Mouse (Mus musculus): ENCODE measurements around the gene Prph. TPM values are rescaled to one million over a fixed set of nuclear protein-coding genes. Genes with fewer than 3 reads are reported as not detected.

Prph gene
- total RNA-seq, 2 experiments from 2014 or later: 1.7 to 6.2 TPM

DNA sequence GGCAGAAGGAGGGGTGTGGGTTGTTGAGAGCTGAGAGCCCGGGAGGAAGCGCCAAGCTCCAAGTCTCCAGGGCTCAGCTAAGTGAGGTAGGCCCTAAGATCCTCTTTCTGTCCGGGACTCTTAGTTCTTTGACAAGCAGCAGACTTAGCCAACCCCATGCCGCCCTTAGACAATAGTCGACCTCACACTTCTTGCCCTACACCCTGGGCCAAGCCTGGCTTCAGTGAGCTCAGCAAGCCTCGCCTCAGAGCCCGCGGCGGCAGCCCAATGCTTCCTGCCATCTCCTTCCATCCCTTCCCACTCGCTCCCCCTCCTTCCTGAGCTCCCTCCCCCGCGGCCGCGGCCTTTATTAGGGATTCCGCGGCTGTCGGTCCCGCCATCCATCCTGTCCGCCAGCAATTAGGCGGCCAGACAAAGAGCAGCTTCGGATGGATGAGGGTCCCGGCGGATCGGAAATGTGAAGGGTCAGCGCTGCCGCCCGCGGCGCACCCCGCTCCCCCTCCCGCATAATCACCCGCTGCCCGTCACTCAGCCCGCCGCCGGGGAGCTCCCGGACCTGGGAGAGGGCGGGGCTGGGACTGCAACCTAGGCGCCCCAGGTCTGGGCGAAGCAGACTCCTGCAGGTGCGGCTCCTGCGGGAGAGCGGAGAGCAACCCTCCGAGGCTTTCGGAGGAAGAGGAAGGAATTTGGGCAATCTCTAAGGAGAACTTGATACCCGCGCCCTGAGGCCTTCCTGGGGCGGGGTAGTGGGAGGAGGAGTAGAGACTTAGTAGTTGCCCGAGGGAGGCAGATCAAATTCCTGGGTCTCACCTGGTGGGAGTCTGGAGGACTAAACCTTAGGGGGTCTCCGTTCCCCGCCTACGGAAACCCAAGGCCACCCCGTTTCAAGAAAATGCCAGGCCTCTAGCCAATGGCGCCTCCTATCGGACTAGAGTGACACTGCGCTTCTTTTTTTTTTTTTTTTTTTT, 38.6 kb downstream of the Prph start:
- peak; percentile 36 to 43 for DNase-seq (ENCODE audit: low spot score in 2 of 2)

GRCm38 (mm10) chr15:99094631-99095270, 39.8 kb downstream of the Prph start:
- intact Hi-C loops (cut with DNase I): loop anchor here (5.0 kb wide), 1 partner anchor 42 kb away; no protein-coding TSS in a partner anchor

More for the DNA sequence above, 38.6 kb downstream of the Prph start:
- intact Hi-C loops (cut with DNase I): no loop called here

DNA sequence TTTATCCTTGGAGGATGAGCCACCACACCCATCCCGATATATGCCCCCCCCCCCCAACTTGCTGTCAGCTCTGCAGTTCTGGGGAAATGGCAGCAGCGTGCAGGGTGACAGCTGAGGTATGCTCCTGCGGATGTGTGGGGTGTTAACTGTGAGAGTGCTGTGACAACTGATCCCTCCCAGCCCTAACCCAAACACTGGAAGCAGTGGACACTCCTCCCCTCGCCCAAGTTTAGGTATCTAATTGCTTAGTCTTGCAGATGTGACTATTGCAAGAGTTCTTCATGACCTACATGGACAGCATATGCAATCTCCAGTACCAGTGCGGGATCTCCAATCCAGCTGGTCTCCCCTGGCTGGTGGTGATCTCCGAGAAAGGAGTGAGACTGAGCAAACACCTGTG, 40.4 kb downstream of the Prph start:
- DNase-seq (ENCODE audit: low spot score in 2 of 2): no peak
- intact Hi-C loops (cut with DNase I): loop anchor here (5.0 kb wide), 1 partner anchor 43 kb away; no protein-coding TSS in a partner anchor

More at GRCm38 (mm10) chr15:99094631-99095270, 39.8 kb downstream of the Prph start:
- DNase-seq (ENCODE audit: low spot score in 2 of 2): peak in 1 of 2 experiments; percentile 21

DNA sequence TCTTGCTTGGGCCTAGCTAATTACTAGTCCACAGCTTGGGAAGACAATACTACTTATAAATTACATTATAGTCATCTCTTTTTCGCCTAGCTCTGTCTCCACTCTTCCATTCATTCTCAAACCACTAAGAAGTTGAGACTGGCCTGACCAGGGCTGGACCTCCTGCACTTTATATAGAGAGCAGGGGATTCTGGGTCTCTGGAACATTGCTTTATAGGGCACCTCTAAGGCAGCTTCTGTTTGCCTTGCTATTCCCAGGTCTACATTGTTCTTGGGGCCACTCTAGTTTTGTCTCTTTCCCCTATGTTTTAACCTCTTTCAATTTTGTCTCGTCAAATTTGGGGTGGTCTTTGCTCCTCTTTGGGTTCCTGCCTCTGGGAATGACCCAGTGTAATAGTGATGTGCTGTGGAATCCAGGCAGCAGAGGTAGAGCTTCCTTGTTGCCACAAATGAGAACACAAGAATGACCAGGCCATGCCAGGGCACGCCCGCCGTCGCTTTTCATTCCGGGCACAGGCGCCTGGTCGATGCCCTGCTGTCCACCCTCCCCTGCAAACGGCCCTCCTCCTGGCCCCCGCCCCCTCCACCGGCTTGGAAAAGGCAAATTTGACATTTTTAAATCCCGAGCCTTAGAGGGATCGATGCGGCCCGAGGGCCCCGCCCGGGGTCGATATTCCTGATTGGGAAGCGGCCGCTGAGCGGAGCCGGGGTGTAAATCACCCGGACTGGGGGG, 41.3 kb downstream of the Prph start:
- intact Hi-C loops (cut with DNase I): loop anchor here (5.0 kb wide), 1 partner anchor 44 kb away; no protein-coding TSS in a partner anchor
- DNase-seq (ENCODE audit: low spot score in 2 of 2): no peak

- intact Hi-C loops (cut with DNase I): loop anchor here (5.0 kb wide), 1 partner anchor 45 kb away; no protein-coding TSS in a partner anchor
- no peak for DNase-seq (ENCODE audit: low spot score in 2 of 2)
Measured at GRCm38 (mm10) chr15:99096831-99097500, 42.0 kb downstream of the Prph start.

DNA sequence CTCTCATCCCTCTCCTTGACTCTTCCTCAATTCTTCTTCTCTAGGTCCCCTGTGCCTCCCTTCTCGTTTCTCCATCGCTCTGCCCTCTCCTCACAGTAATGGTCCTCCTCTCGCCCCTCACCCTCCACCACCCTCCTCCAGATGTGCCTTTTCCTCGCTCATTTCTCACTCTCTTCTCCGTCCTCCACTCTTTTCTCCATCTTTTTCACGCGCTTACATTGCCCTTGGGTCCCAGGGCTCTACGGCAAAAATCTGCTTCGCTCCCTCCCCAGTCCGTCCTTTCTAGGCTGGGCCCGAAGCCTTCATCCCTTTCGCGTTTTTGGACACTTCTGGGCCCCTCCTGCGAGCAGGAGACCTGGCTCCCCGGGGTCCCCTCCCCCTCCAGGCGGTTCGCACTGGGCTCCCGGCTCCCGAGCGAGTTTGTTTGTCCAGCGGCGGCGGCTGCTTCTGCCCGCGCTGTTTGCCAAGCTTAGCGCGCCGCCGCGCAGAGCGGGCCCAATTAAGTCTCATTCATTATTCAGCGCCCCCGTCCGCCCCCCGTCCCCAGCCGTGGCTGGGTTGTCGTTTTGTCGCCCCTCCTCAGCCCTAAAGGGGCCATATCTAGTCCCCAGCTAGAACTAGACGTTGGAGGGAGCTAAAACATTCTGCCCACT, 43.0 kb downstream of the Prph start:
- intact Hi-C loops (cut with DNase I): loop anchor here (5.0 kb wide), 1 partner anchor 46 kb away; no protein-coding TSS in a partner anchor
- DNase-seq (ENCODE audit: low spot score in 2 of 2): no peak

GRCm38 (mm10) chr15:99098493-99098861, 43.5 kb downstream of the Prph start:
- DNase-seq (ENCODE audit: low spot score in 2 of 2): no peak
- intact Hi-C loops (cut with DNase I): loop anchor here (5.0 kb wide), 1 partner anchor 46 kb away; no protein-coding TSS in a partner anchor

- intact Hi-C loops (cut with DNase I): loop anchor here (5.0 kb wide), 1 partner anchor 47 kb away; no protein-coding TSS in a partner anchor
- DNase-seq (ENCODE audit: low spot score in 2 of 2): peak in 1 of 2 experiments; percentile 42
Measured at GRCm38 (mm10) chr15:99099139-99099556, 44.2 kb downstream of the Prph start.

DNA sequence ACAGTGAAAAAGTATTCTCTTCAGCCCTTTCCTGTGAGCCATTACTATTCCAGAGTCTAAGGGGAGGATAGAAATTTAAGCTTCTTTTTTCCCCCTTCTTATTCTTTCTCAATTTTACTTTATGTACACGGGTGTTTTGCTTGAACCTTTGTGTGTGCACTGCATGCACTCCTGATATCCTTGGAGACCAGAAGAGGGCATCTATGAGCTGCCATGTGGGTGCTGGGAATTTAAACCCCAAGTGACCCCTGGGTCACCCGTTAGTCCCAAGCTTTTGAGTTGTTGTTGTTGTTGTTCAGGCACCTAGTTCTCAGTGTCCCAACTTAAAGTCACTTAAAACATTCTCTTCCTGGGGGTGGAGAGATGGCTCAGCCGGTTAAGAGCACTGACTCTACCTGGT, 45.0 kb downstream of the Prph start:
- no peak for DNase-seq (ENCODE audit: low spot score in 2 of 2)
- intact Hi-C loops (cut with DNase I): loop anchor here (5.0 kb wide), 1 partner anchor 48 kb away; no protein-coding TSS in a partner anchor

DNA sequence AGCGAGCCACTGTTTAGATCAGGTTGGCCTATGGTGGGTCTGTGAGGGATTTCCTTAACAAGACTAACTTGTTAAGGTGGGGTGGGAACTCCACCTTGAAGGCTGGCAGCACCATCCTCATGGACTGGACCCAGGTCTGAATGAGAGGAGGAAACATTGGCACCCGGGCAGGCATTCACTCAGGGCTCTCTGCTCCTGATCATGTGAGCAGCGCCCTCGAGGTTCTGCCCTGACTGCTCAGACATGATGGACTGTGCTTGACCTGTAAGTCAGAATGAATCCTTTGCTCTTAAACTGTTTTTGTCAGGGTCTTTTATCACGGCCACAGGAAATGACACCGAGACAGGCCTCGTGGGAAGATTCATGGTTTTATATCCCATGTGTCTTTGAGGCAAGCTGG, 50.3 kb downstream of the Prph start:
- no peak for DNase-seq (ENCODE audit: low spot score in 2 of 2)
- intact Hi-C loops (cut with DNase I): no loop called here

GRCm38 (mm10) chr15:99107866-99108265, 52.9 kb downstream of the Prph start:
- intact Hi-C loops (cut with DNase I): no loop called here
- DNase-seq (ENCODE audit: low spot score in 2 of 2): no peak

Small RNA genes lying within 50 kb of the gene (microRNA-seq; reads per million reads assigned to microRNA genes)
- gene Mir6960: 0 to 0.34 reads per million in 2 experiments

Other genes starting within 250 kb of the Prph start
- gene Ddn, start 245.7 kb upstream of the Prph start, total RNA-seq (2021): 100 to 1,000 TPM; 421 to 445 TPM
- 10 to 100 TPM; 41.5 to 45.4 TPM for gene Prkag1, start 223.7 kb upstream of the Prph start, total RNA-seq (2021)
- 10 to 100 TPM; 73.2 to 75.3 TPM for gene Kmt2d, start 184.0 kb upstream of the Prph start, total RNA-seq (2021)
- gene Rhebl1, start 160.6 kb upstream of the Prph start, total RNA-seq (2021): 1 to 10 TPM; 8.6 to 9.3 TPM
- under 1 TPM; 0.15 to 0.24 TPM for gene Dhh, start 156.6 kb upstream of the Prph start, total RNA-seq (2021)
- gene Lmbr1l, start 136.9 kb upstream of the Prph start, total RNA-seq (2021): 10 to 100 TPM; 17.9 to 18.1 TPM
- 100 to 1,000 TPM; 689 to 750 TPM for gene Tuba1b, start 120.6 kb upstream of the Prph start, total RNA-seq (2021)
- not detected for gene Gm49450, start 101.6 kb upstream of the Prph start, total RNA-seq (2021)
- 1,000 to 10,000 TPM; 2,132 to 2,150 TPM for gene Tuba1a, start 101.5 kb upstream of the Prph start, total RNA-seq (2021)
- 100 to 1,000 TPM; 129 to 142 TPM for gene Tuba1c, start 25.3 kb upstream of the Prph start, total RNA-seq (2021)
- gene Troap, start 19.4 kb downstream of the Prph start, total RNA-seq (2021): 1 to 10 TPM; 1.0 to 1.1 TPM
- not detected for gene C1ql4, start 32.6 kb downstream of the Prph start, total RNA-seq (2021)
- gene Dnajc22, start 38.0 kb downstream of the Prph start, total RNA-seq (2021): not detected
- 10 to 100 TPM; 36.7 to 37.2 TPM for gene Spats2, start 70.7 kb downstream of the Prph start, total RNA-seq (2021)
- 100 to 1,000 TPM; 161 to 175 TPM for gene Kcnh3, start 169.7 kb downstream of the Prph start, total RNA-seq (2021)
- 10 to 100 TPM; 93.7 to 99.6 TPM for gene Mcrs1, start 196.8 kb downstream of the Prph start, total RNA-seq (2021)
- gene Prpf40b, start 239.9 kb downstream of the Prph start, total RNA-seq (2021): 10 to 100 TPM; 95.4 to 99.5 TPM
- 1 to 10 TPM; 1.7 to 2.2 TPM for gene Fam186b, start 240.7 kb downstream of the Prph start, total RNA-seq (2021)